Mouse (Mus musculus): ENCODE measurements around the gene C2cd2. TPM values are rescaled to one million over a fixed set of nuclear protein-coding genes. Genes with fewer than 3 reads are reported as not detected.
A peak's percentile ranks its signal among the peaks of the same experiment; 100 is the strongest.

The C2cd2 gene
- polyA plus RNA-seq, 1 experiment from 2014 or later: 23.4 TPM

DNA sequence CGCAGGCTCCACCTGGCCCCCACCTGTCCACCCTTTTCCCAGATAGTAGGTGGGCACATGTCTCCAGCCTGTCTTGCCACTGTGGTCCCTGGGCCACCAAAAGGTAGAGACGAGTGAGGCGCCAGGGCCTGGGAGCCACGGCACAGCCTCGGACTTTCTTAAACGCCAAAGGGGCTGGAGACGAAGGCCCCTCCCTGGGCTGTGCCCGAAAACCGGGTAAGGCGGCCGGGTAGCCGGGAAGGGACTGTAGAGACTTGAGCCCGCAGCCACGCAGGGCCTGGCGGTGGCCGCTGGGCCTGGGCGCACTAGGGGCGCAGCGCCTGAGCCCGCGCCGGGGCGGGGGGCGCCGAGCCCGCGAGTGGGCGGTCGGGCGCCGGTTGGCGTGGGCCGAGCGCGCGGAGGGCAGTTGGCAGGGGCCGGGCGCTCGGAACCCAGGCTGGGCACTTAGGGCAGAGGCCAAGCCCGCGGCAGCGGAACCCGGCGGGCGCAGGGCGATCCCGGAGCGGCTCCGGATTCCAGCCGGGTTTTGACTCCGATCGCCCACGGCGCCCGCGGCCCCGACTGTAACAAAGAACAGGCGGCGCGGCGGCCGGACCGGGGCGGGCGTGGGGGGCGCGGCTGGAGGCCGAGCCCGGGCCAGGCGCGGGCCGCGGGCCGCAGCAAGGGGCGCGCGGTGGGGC, 111.2 kb downstream of the C2cd2 start:
- H3K9ac ChIP-seq: peak overlapping the region; percentile 98
- H3K27ac ChIP-seq (replicated peaks): peak overlapping the region; percentile 100
- H3K4me2 ChIP-seq (replicated peaks): peak overlapping the region; percentile 59
- H3K4me1 ChIP-seq: peaks cover 29% of the 10 kb centered on the region
- H3K27me3 ChIP-seq: no peaks in the 10 kb centered on the region
- WGBS: under 1% methylated on average over 70 of the region's 77 CpGs
- H3K4me3 ChIP-seq (replicated peaks): peak overlapping the region; percentile 90
- H3K36me3 ChIP-seq: peaks cover 8% of the 10 kb centered on the region; the same call in 1 of the 2 replicates
- ATAC-seq (ENCODE audit: insufficient number of reproducible peaks, low FRiP score, low TSS enrichment, low read depth): peak; percentile 90
- no peaks in the 10 kb centered on the region for H3K9me3 ChIP-seq (replicated peaks)

DNA sequence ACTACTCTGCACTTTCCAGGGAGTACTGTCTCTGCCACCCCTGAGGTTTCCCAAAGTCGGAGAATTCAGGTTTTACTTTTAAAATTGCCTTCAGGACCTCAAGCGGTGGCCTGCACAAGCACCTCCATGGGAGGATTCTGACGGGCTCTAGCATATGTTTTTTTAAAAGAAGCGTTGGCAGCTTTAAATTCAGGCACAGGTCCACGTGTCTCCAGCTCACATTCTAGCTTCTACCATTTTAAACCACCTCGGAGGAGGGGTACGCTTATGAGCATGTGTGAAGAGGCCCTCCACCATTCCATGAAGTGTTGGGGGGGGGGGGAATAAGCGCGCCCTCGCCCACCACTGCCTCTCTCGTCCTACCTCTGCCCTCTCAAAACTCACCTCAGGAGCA, 111.7 kb downstream of the C2cd2 start:
- Histone ChIP-seq H3K27ac (replicated peaks) (peak overlapping the region; percentile 100), H3K4me2 (replicated peaks) (peak overlapping the region; percentile 59), H3K9ac (peak overlapping the region; percentile 98), H3K4me3 (replicated peaks) (peak overlapping the region; percentile 90), H3K36me3 (peaks cover 11% of the 10 kb centered on the region; the same call in 1 of the 2 replicates), H3K27me3 (no peaks in the 10 kb centered on the region), H3K9me3 (replicated peaks) (no peaks in the 10 kb centered on the region), H3K4me1 (peaks cover 29% of the 10 kb centered on the region)
- ATAC-seq (ENCODE audit: insufficient number of reproducible peaks, low FRiP score, low TSS enrichment, low read depth): peak; percentile 63
- WGBS: 0% methylated on average over 11 of the region's 11 CpGs

DNA sequence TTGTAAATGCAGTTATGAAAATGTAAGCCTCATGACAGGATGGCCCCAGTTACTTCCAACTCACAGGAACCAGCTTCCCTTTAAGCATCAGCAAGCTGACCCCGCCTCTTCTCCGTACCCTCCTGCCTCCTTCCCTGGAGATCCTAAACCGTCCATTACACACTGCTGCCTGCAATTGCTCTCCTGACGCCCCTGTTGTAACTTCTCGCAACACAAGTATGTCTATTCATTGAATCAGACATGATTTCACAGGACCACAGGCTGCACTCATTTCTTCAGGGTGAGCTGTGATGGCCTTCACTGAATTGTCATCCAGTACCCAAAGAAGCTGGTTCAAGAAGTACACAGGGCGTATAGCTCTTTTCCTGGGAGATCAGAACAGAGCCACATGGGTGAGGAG, 113.6 kb downstream of the C2cd2 start:
- ATAC-seq (ENCODE audit: insufficient number of reproducible peaks, low FRiP score, low TSS enrichment, low read depth): no peak
- 86% methylated on average over 6 of the region's 6 CpGs for WGBS
- peaks cover 12% of the 10 kb centered on the region; the same call in 1 of the 2 replicates for H3K36me3 ChIP-seq
- no peak overlapping the region for H3K4me2 ChIP-seq (replicated peaks)
- peaks cover 29% of the 10 kb centered on the region for H3K4me1 ChIP-seq
- H3K27me3 ChIP-seq: no peaks in the 10 kb centered on the region
- no peak overlapping the region for H3K27ac ChIP-seq (replicated peaks)
- no peak overlapping the region for H3K4me3 ChIP-seq (replicated peaks)
- H3K9ac ChIP-seq: no peak overlapping the region
- no peaks in the 10 kb centered on the region for H3K9me3 ChIP-seq (replicated peaks)

DNA sequence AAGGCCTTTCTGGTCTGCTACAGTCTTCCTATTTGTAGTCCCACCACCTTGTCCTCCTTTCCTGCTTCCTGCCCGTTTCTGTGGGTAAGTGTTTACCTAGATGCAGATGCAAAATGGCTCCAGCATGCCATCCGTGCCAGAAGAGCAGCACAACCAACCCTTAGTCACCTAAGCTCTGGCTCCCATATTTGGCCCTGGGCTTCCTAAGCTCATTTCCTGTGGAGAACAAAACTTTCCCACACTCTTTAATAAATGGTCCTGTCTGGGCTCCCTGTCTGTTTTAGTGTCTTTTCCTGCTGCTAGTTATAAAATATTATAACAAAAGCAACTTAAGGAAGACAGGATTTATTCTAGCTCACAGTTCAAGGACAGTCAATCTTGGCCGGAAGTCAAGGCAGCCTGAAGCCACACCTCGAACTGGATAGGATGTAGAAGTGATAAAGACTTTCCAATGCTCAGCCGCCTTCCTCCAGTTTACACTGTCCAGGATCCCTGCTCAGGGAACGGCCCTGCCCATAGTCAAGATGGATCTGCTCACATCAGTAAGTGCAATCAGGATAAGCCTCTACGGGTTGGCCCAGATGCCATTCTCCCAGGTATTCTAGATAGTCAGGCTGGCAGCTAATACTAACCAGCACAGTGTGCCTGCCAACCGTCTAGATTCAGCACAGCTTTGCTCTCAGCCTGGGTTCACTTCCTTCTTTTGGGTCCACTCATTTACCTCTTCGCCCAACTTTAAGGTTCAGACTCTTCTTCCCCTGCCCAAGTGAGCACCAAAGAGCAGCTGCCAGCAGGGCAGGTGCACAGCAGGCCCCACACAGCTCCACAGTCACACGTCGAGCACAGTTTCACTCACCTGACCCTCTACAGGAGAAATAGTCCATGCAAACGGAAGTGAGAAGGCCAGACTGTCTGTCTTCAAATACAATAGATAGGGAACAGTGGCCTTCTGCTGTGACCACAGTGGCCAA, 117.1 kb downstream of the C2cd2 start:
- peaks cover 30% of the 10 kb centered on the region for H3K36me3 ChIP-seq
- H3K4me1 ChIP-seq: peaks cover 19% of the 10 kb centered on the region
- 83% methylated on average over 12 of the region's 12 CpGs for WGBS
- H3K9ac ChIP-seq: no peak overlapping the region
- no peak for ATAC-seq (ENCODE audit: insufficient number of reproducible peaks, low FRiP score, low TSS enrichment, low read depth)
- H3K4me2 ChIP-seq (replicated peaks): no peak overlapping the region
- no peaks in the 10 kb centered on the region for H3K9me3 ChIP-seq (replicated peaks)
- no peaks in the 10 kb centered on the region for H3K27me3 ChIP-seq
- no peak overlapping the region for H3K27ac ChIP-seq (replicated peaks)
- no peak overlapping the region for H3K4me3 ChIP-seq (replicated peaks)

DNA sequence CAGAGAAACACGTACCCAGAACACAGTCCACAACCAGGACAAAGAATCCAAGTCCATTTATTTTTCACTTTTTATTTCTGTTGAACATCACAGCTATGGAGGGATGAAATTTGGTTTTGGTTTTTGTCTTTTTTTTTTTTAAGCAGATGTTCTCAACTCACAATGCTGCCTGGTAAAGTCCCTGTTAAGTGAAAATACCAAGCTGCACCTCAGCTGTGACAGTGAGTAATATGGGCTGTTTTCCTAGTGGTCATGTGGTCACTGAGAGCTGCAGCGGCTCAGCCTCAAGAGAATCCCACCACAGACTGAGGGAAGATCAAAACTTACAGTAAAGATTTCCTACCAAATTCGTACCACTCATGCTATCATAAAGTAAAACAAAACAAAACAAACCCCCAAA, 130.2 kb downstream of the C2cd2 start:
- WGBS: 87% methylated on average over 3 of the region's 3 CpGs
- H3K27me3 ChIP-seq: no peaks in the 10 kb centered on the region
- H3K4me3 ChIP-seq (replicated peaks): no peak overlapping the region
- no peak overlapping the region for H3K9ac ChIP-seq
- H3K4me1 ChIP-seq: no peaks in the 10 kb centered on the region
- H3K9me3 ChIP-seq (replicated peaks): no peaks in the 10 kb centered on the region
- no peak overlapping the region for H3K27ac ChIP-seq (replicated peaks)
- peaks cover 74% of the 10 kb centered on the region for H3K36me3 ChIP-seq
- ATAC-seq (ENCODE audit: insufficient number of reproducible peaks, low FRiP score, low TSS enrichment, low read depth): no peak
- no peak overlapping the region for H3K4me2 ChIP-seq (replicated peaks)

DNA sequence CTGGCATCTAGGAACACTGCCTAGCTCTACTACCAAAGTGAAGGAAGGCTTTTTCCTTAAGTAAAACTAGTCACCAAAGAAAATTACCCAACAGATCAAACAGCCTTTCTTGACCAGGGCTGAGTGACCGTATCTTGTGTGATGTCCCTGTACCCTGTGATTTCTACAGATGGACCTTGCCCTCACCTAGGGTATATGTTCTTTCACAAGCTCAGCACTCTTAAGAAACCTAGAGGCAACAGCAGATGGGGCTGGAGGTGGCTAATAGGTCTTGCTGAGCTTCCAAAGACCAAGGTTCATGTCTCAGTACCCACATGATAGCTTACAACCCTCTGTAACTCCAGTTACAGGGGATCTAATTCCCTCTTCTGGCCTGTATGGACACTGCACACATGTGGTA, 134.2 kb downstream of the C2cd2 start:
- Histone ChIP-seq H3K9me3 (replicated peaks) (no peaks in the 10 kb centered on the region), H3K4me3 (replicated peaks) (no peak overlapping the region), H3K27me3 (no peaks in the 10 kb centered on the region), H3K9ac (no peak overlapping the region), H3K4me1 (no peaks in the 10 kb centered on the region), H3K27ac (replicated peaks) (no peak overlapping the region), H3K36me3 (peaks cover 47% of the 10 kb centered on the region), H3K4me2 (replicated peaks) (no peak overlapping the region)
- 97% methylated on average over 1 of the region's 1 CpGs for WGBS
- ATAC-seq (ENCODE audit: insufficient number of reproducible peaks, low FRiP score, low TSS enrichment, low read depth): no peak

DNA sequence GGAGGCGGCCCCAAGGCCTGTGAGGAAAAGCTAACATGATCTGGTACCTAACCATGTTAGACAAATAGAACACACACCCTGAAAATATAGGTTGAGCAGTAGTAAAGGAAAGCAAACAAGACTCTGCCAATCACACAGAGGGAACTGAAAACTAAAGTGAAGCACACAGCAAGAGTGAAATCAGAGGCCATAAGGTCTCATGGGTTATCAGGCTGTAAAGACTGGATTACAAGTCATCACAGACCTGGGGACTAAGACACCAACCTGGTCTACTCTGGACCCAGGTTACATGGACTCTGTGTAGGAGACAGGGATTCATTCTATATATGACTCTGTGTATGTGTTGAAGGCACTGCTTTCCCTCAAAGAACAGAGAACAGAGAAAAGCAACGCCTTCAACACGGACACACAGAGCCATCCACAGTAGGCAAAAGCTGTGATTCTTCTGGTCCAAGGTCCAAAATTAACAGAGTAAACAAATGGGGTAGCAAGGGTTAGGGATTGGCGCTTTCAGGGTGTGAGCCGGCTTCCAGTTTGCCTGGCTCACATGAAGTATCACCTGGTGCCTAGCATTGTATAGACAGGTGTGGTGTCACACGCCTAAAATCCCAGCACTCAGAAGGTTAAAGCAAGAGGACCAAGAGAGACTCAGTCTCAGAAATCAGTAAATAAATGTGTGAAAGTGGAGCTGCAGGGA, 138.9 kb downstream of the C2cd2 start:
- no peak overlapping the region for H3K4me2 ChIP-seq (replicated peaks)
- 90% methylated on average over 6 of the region's 6 CpGs for WGBS
- H3K4me1 ChIP-seq: no peaks in the 10 kb centered on the region
- H3K27me3 ChIP-seq: no peaks in the 10 kb centered on the region
- no peaks in the 10 kb centered on the region for H3K9me3 ChIP-seq (replicated peaks)
- no peak overlapping the region for H3K9ac ChIP-seq
- H3K4me3 ChIP-seq (replicated peaks): no peak overlapping the region
- H3K27ac ChIP-seq (replicated peaks): no peak overlapping the region
- peaks cover 54% of the 10 kb centered on the region for H3K36me3 ChIP-seq
- no peak for ATAC-seq (ENCODE audit: insufficient number of reproducible peaks, low FRiP score, low TSS enrichment, low read depth)

DNA sequence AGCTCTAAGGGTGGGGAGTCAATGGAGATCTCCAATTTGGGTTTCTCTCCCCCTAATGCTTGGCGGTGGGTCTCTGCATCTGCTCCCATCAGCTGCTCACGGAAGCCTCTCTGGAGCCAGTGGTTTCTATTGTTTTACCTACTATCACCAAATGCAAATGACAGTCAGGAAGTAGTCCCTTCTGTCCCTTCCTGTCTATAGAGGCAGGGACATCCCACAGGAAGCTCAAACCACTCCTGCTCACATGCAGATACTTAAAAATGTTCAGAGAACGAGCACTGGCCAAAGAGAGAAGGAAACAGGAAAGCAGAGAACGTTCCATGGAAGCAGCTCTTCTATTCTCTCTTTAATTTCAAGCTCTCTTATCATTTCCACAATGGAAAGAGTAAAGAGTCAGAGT, 142.9 kb downstream of the C2cd2 start:
- peaks cover 68% of the 10 kb centered on the region for H3K36me3 ChIP-seq
- H3K4me2 ChIP-seq (replicated peaks): no peak overlapping the region
- H3K27ac ChIP-seq (replicated peaks): no peak overlapping the region
- H3K9me3 ChIP-seq (replicated peaks): no peaks in the 10 kb centered on the region
- H3K9ac ChIP-seq: no peak overlapping the region
- H3K4me1 ChIP-seq: no peaks in the 10 kb centered on the region
- WGBS: 86% methylated on average over 4 of the region's 4 CpGs
- ATAC-seq (ENCODE audit: insufficient number of reproducible peaks, low FRiP score, low TSS enrichment, low read depth): no peak
- H3K27me3 ChIP-seq: no peaks in the 10 kb centered on the region
- no peak overlapping the region for H3K4me3 ChIP-seq (replicated peaks)

DNA sequence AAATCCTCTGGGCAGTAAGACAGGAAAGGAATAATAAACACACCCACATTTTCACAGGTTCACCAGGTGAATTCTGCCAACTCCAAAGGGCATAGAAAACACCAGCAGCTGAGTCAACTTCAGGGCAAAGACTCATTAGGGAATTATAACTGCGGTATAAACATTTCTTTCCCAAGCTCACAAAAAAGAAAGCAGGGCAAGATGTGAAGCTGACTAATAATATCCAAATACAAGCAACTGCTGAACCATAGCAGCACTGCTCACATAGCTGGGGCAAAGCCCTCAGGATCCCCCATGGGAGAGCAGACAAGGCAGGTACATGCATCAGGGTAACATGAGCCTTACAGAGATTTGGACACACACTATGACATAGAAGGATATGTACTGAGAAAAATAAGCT, 145.0 kb downstream of the C2cd2 start:
- ATAC-seq (ENCODE audit: insufficient number of reproducible peaks, low FRiP score, low TSS enrichment, low read depth): no peak
- H3K27me3 ChIP-seq: no peaks in the 10 kb centered on the region
- no peak overlapping the region for H3K4me2 ChIP-seq (replicated peaks)
- H3K36me3 ChIP-seq: peaks cover 85% of the 10 kb centered on the region
- H3K4me1 ChIP-seq: no peaks in the 10 kb centered on the region
- 95% methylated on average over 1 of the region's 1 CpGs for WGBS
- no peak overlapping the region for H3K4me3 ChIP-seq (replicated peaks)
- no peak overlapping the region for H3K9ac ChIP-seq
- H3K27ac ChIP-seq (replicated peaks): no peak overlapping the region
- H3K9me3 ChIP-seq (replicated peaks): no peaks in the 10 kb centered on the region

DNA sequence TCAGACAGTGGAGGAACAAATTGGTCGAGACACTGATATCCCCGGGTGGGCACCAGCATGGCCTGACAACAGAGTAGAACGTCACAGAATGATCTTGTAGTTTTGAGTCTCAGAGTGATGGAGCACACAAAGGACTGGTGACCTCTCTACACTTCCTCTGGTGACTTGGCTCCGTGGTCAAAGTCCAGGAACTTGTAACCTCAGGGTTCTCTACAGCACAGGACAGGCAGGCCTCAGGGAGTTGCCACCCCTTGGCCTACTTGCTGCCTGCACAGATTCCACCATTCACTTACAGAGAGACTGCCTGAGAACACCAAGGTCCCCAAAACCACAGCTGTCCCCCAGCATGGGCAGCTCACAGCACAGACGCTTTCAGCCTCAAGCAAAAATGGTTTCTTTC, 147.1 kb downstream of the C2cd2 start:
- H3K4me3 ChIP-seq (replicated peaks): no peak overlapping the region
- H3K4me2 ChIP-seq (replicated peaks): no peak overlapping the region
- H3K9me3 ChIP-seq (replicated peaks): no peaks in the 10 kb centered on the region
- H3K27ac ChIP-seq (replicated peaks): no peak overlapping the region
- peaks cover 90% of the 10 kb centered on the region for H3K36me3 ChIP-seq
- 78% methylated on average over 5 of the region's 5 CpGs for WGBS
- no peaks in the 10 kb centered on the region for H3K27me3 ChIP-seq
- no peak overlapping the region for H3K9ac ChIP-seq
- no peak for ATAC-seq (ENCODE audit: insufficient number of reproducible peaks, low FRiP score, low TSS enrichment, low read depth)
- no peaks in the 10 kb centered on the region for H3K4me1 ChIP-seq

DNA sequence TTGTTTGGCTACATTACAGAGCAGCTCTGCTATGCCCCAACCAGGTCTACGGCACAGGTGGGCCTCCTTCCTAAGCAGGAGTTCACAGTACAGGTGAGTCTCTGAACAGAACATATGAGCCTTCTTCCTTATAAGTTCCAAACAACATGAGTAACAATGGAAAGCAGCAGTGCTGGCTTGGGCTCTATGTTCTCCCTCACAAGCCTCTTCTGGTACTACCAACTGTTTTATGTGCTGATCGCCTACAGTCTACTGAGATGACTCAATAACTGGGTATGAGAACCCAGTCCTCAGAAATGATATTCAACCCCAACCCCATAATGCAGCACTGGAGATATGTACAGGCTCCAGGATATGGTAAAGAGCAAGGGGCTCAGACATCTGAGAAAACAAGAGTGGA, 148.3 kb downstream of the C2cd2 start:
- no peaks in the 10 kb centered on the region for H3K9me3 ChIP-seq (replicated peaks)
- H3K4me1 ChIP-seq: no peaks in the 10 kb centered on the region
- H3K9ac ChIP-seq: no peak overlapping the region
- H3K4me3 ChIP-seq (replicated peaks): no peak overlapping the region
- H3K27me3 ChIP-seq: no peaks in the 10 kb centered on the region
- no peak overlapping the region for H3K27ac ChIP-seq (replicated peaks)
- H3K36me3 ChIP-seq: peaks cover 90% of the 10 kb centered on the region
- 93% methylated on average over 2 of the region's 2 CpGs for WGBS
- ATAC-seq (ENCODE audit: insufficient number of reproducible peaks, low FRiP score, low TSS enrichment, low read depth): no peak
- no peak overlapping the region for H3K4me2 ChIP-seq (replicated peaks)

Data from embryonic facial prominence, embryonic 15.5 days (tissue).